Mouse (Mus musculus) neutrophil, adult 5-6 weeks (primary cell): Measurements from ENCODE around the gene Fitm1. TPM values are rescaled to one million over a fixed set of nuclear protein-coding genes. Genes with fewer than 3 reads are reported as not detected.
A peak's percentile ranks its signal among the peaks of the same experiment; 100 is the strongest.

Source experiments
- ATAC-seq: fragments of 151-379, 151-347 bp; 2 replicates; pipeline ENCODE4 v1.8.0; 2017; ENCODE audit warnings: mild to moderate bottlenecking, moderate TSS enrichment; ENCODE audit not compliant: insufficient number of reproducible peaks, poor library complexity, low FRiP score, severe bottlenecking; ENCODE audit errors: extremely low read depth
- total RNA-seq: library from RNA; stranded (forward); fragments of 200-1000 nt; gene quantifications from 2 replicates; pipeline ENCODE4 v1.2.3, GENCODE M21; 2017

The Fitm1 gene
- total RNA-seq, 1 experiment from 2014 or later = not detected

- no peak for ATAC-seq
These were observed 14.5 kb downstream of the Fitm1 start for GRCm38 (mm10) chr14:55589771-55590448.

DNA sequence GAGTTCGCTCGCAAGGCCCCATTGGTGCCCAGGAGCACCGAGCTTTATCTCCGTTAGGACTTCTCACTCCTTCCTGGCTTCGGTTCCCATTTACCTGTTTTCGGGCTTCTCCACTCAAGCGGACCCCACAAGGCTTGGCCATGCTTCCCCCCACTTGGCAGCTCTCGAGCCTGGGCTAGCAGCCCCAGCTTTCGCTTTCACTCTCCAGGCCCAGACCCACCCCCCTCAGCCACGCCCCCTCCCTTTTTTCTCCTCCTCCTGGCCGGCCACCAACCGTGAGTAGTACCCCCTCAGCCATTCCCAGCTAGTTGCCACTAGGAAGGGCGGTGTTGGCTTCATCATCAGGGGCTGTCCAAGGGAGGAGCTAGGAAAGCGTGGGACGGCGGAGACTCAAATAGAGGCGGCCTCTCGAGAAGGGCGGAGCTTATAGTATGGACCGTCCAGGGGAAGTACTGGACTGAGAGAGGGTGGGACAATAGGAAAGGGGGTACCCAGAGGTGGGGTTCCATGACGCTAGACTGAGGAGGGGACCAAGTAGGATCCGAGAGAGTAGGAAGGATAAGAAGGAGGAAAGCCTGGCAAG is 15.4 kb downstream of the Fitm1 start, which contains the start of gene Psme2:
TSS of gene Psme2 (minus strand) at position 366 of the 583 bp plus-strand sequence.
- ATAC-seq = peak; percentile 86

DNA sequence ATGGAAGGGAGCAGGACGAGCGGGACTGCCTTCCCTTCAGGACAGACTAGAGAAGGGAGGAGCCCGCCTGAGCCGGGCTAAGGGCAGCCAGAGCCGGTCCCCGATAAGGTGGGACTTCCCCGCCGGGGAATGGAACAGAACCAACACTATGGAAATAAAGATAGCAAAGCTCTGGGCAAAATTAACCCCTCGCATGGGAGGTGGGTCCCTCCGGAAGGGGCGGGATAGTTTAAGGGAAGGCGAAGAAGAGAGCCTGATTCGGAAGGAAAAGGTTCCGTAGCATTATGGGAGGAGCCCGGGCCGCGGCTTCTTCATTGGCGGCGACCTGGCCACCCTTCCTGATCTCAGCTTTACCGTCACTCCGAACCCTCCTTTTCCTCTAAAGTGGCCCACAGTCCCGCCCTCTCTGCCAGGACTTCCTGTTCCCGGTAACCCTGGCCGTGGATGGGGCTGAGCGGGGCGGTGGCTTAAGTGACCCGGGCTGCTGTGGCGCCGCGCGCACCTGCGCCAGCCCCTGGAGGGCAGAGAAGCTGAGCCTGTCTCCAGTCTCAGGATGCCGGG is 16.0 kb downstream of the Fitm1 start, which contains the start of gene Rnf31:
TSS of gene Rnf31 (plus strand) at position 378 of the 561 bp plus-strand sequence.
- peak; percentile 73 for ATAC-seq

DNA sequence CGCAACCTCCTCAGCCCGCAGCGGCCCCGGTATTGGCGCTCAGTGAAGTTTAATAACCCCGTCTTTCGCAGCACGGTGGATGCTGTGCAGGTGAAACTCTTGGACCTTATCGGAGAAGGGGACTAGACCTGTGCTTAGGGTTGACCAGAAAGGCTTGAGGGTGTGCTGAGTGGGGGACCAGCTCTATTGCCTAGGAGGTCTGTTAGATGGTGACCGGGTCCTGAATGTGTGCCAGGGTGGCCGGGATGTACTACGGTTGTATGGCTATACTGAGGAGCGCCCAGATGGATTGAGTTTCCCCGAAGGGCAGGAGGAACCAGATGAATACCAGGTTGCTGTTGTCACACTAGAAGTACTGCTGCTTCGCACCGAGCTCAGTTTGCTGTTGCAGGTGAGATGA is 16.8 kb downstream of the Fitm1 start:
- no peak for ATAC-seq

DNA sequence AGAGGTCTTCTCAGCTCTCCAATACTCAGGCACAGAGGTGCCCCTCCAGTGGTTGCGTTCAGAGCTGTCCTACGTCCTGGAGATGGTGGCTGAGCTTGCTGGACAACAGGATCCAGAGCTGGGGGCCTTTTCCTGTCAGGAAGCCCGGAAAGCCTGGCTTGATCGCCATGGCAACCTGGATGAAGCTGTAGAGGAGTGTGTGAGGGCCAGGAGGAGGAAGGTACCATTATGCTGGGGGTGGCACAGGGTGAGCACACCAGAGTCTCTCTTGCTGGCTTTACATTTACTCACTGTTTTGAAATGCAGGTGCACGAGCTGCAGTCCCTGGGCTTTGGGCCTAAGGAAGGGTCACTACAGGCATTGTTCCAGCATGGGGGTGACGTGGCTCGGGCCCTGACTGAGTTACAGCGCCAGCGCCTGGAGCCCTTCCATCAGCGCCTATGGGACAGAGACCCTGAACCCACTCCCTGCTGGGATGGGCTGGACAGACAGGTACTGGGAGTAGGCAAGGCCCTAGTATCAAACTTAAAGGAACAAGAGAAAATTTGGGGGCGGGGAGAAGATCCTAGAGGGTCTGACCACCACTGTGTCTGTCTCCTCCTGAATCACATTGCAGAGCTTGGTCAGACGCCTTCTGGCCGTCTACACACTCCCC is 20.7 kb downstream of the Fitm1 start:
- no peak for ATAC-seq

DNA sequence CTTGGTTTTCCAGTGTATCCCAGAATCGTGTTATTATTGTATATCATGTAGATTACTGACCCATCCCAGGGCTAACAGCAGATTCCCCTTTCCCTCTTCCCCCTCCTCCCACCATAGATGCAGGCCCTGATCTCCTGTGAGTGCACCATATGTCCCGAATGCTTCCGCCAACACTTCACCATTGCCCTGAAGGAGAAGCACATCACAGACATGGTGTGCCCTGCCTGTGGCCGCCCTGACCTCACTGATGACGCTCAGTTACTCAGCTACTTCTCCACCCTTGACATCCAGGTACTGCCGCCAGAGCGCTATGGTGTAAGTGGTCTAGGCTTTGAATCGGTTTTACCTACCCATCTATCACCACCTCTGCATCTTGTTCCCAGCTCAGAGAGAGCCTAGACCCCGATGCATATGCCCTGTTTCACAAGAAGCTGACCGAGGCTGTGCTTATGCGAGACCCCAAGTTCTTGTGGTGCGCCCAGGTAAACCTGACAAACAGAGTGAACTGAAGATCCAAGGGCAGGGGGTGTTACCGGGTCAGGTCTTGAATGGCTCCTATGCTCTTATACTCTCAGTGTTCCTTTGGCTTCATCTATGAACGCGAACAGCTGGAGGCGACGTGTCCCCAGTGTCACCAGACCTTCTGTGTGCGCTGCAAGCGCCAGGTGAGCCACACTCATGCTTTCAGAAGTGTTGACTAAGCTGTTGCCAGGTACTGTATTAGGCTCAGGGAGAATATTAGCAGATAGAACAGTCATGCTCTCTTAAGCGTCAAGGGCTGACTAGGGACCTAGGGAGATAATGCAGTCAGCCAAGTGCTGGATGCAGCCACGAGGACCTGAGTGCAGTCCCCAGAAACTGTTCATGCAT is 23.3 kb downstream of the Fitm1 start:
- no peak for ATAC-seq

DNA sequence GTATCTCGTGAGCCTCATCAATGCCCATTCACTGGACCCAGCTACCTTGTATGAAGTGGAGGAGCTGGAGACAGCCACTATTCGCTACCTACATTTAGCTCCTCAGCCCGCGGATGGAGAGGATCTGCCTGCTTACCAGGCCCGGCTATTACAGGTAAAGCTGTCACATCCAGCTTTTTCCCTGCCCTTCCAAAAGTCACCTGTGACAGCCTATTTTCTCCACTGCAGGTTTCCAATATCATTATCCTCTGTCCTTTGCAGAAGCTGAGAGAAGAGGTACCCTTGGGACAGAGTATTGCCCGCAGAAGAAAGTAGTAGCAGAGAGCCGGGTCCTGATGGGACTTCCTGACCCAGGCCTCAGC is 27.8 kb downstream of the Fitm1 start, which contains the start of gene Irf9:
TSS of gene Irf9 (plus strand) at position 301 of the 362 bp plus-strand sequence.
- ATAC-seq = no peak

- peak; percentile 90 for ATAC-seq
These were observed 28.5 kb downstream of the Fitm1 start for GRCm38 (mm10) chr14:55603633-55604576.

DNA sequence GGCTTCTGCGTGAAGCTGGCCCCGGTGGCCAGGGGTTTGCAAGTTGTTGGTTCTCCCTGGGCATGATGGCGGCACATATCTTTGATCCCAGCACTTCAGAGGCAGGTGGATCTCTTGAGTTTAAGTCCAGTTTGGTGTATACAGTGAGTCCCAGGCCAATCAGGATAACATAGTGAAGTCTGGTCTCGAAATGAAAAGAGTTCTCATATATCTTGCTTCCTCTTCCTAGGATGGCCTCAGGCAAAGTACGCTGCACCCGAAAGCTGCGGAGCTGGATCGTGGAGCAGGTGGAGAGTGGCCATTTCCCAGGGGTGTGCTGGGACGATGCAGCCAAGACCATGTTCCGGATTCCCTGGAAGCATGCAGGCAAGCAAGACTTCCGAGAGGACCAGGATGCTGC is 29.4 kb downstream of the Fitm1 start:
- no peak for ATAC-seq

DNA sequence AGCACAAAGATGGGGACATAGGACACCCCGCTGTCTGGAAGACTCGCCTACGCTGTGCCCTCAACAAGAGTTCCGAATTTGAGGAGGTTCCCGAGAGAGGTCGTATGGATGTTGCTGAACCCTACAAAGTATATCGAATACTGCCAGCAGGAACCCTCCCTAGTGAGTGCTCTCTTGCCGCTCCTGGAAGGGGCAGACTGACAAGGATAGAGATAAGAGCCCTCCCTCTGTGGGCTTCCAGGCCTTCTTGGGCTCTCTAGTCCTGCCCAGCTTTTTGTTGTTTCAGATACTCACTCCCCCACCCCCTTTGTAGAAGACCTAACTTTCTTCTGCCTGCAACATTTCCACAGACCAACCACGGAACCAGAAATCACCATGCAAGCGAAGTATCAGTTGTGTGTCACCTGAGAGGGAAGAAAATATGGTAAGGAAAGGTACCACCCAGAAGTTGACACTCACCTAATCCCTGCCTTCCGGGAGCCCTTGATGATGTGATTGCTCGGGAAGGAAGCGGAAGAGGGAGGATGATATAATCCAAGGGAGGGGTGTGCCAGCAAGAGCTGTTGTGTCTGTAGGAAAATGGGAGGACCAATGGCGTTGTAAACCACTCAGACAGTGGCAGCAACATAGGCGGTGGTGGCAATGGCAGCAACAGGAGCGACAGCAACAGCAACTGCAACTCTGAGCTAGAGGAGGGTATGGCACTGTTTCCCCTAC is 30.5 kb downstream of the Fitm1 start:
- ATAC-seq = no peak

- no peak for ATAC-seq
These were observed 32.9 kb downstream of the Fitm1 start for GRCm38 (mm10) chr14:55608339-55608738.

DNA sequence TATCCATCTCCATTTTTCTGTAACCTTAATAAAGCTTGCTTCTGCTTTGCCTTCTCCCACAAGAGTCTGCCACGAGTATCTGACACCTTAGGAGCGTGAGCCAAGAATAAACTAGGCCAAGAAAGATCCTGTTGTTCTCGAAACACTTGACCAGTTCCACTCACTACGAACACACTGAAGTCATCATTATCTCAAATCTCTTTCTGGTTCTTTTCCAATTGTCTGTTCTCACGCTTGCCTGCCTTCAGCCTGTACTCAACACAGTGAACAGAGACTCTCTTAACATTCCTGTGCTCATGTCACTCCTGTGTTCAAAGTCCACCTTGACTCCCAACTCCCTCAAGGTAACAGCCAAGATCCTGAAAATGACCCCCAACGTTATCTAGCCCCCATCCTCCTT is 37.9 kb downstream of the Fitm1 start:
- no peak for ATAC-seq

- ATAC-seq = no peak
These were observed 39.3 kb downstream of the Fitm1 start for GRCm38 (mm10) chr14:55614565-55615178.

- ATAC-seq = no peak
These were observed 40.5 kb downstream of the Fitm1 start for GRCm38 (mm10) chr14:55615876-55616275.

DNA sequence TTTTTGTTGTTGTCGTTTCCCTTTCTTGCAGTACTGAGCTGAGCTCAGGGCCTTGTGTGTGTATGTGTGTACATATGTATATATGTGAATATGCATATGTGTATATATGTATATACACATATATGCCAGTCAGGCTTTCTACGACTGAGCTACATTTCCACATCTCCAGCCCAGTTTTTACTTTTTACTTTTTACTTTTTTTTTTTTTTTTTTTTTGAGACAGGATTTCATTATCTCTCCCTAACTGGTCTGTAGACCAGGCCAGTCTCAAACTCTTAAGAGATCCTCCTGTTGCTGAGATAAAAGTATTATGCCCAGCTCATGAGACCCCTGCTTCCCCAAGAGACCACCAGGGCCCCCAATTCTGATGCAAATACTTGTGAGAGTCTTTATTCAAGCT is 41.4 kb downstream of the Fitm1 start:
- ATAC-seq = no peak

- peak; percentile 40; the same call in 1 of the 2 replicates for ATAC-seq
These were observed 42.4 kb downstream of the Fitm1 start, which contains the start of gene Rec8 for GRCm38 (mm10) chr14:55617822-55618221. Rec8 (plus strand) TSS chr14:55618037.
